Mouse (Mus musculus): ENCODE measurements around the gene Rasa3.
A peak's percentile ranks its signal among the peaks of the same experiment; 100 is the strongest.

Rasa3 gene

GRCm38 (mm10) chr8:13550718-13551573 is 126.5 kb downstream of the Rasa3 start:
- DNase-seq (ENCODE audit: low read depth), result peak; percentile 90

GRCm38 (mm10) chr8:13548831-13549230 is 128.6 kb downstream of the Rasa3 start:
- peak; percentile 97 for DNase-seq (ENCODE audit: low read depth)

- DNase-seq (ENCODE audit: low read depth), result peak; percentile 66
Observed at GRCm38 (mm10) chr8:13548235-13548634, 129.2 kb downstream of the Rasa3 start.

- DNase-seq (ENCODE audit: low read depth), result no peak
Observed at GRCm38 (mm10) chr8:13546421-13546820, 131.0 kb downstream of the Rasa3 start.

- DNase-seq (ENCODE audit: low read depth), result no peak
Observed at GRCm38 (mm10) chr8:13541526-13541925, 135.9 kb downstream of the Rasa3 start.

- no peak for DNase-seq (ENCODE audit: low read depth)
Observed at GRCm38 (mm10) chr8:13540122-13540521, 137.3 kb downstream of the Rasa3 start.

GRCm38 (mm10) chr8:13538821-13539220 is 138.6 kb downstream of the Rasa3 start:
- peak; percentile 99 for DNase-seq (ENCODE audit: low read depth)

GRCm38 (mm10) chr8:13537102-13537501 is 140.3 kb downstream of the Rasa3 start:
- no peak for DNase-seq (ENCODE audit: low read depth)

GRCm38 (mm10) chr8:13533123-13533522 is 144.3 kb downstream of the Rasa3 start:
- no peak for DNase-seq (ENCODE audit: low read depth)

GRCm38 (mm10) chr8:13531602-13532171 is 145.7 kb downstream of the Rasa3 start:
- DNase-seq (ENCODE audit: low read depth), result no peak

- peak; percentile 79 for DNase-seq (ENCODE audit: low read depth)
Observed at GRCm38 (mm10) chr8:13530941-13531340, 146.5 kb downstream of the Rasa3 start.

GRCm38 (mm10) chr8:13530401-13530800 is 147.0 kb downstream of the Rasa3 start:
- no peak for DNase-seq (ENCODE audit: low read depth)

- peak; percentile 85 for DNase-seq (ENCODE audit: low read depth)
Observed at GRCm38 (mm10) chr8:13529891-13530316, 147.5 kb downstream of the Rasa3 start.

- DNase-seq (ENCODE audit: low read depth), result peak; percentile 84
Observed at GRCm38 (mm10) chr8:13529011-13529840, 148.2 kb downstream of the Rasa3 start.

- no peak for DNase-seq (ENCODE audit: low read depth)
Observed at GRCm38 (mm10) chr8:13521392-13521791, 156.0 kb downstream of the Rasa3 start.

- no peak for DNase-seq (ENCODE audit: low read depth)
Observed at GRCm38 (mm10) chr8:13520349-13520748, 157.1 kb downstream of the Rasa3 start.

- no peak for DNase-seq (ENCODE audit: low read depth)
Observed at GRCm38 (mm10) chr8:13519503-13519902, 157.9 kb downstream of the Rasa3 start.

- peak; percentile 88 for DNase-seq (ENCODE audit: low read depth)
Observed at GRCm38 (mm10) chr8:13517284-13517781, 160.1 kb downstream of the Rasa3 start.

Measured in fibroblast of lung, adult 2 months (primary cell).